Mouse (Mus musculus) ES-Bruce4 (cell line): ENCODE data around the gene Tshr.

Source experiments
- CTCF ChIP-seq: IDR thresholded peaks from one replicate; pipeline ENCODE4 v1.8.1; 2011; ENCODE audit warnings: low read depth, low read length
- EP300 ChIP-seq: IDR thresholded peaks from 2 replicates; pipeline ENCODE4 v1.6.1; 2011; ENCODE audit warnings: low read depth, low read length; ENCODE audit not compliant: insufficient read depth
- POLR2A ChIP-seq: IDR thresholded peaks from one replicate; pipeline ENCODE4 v1.8.1; 2011; ENCODE audit warnings: low read length; ENCODE audit not compliant: insufficient read depth

DNA sequence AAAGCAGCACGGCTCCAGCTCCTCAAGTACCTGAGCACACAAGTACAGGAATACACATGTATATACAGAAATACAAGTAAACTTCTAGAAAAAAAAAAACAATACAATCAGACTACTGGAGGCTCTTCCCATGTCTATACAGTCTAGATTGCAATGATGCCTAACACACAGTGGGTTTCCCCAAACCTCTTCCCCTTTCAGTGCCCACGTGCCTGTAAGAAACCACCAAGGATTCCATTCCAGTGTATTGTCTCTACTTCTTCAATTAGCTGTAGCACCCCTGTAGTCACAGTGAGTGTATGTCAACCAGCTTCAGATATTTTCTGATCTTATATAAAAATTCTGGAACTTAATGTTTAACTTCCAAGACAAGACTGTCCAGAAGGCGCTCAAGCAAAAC lies 207.8 kb downstream of the Tshr start:
- TF ChIP-seq EP300 (no peak), CTCF (no peak), POLR2A (no peak)
